Mouse (Mus musculus) liver, postnatal 0 days (tissue): Measurements from ENCODE around the gene Hist1h2bp.
"Not testable (repeated sequence)": the region's sequence is repeated elsewhere in the genome, so short reads cannot be mapped to it uniquely, and the experiment has no call there.

Source experiments
- CTCF ChIP-seq: sonication (generic); IDR thresholded peaks from 2 replicates; pipeline ENCODE4 v1.5.1; 2016; ENCODE audit warnings: antibody characterized with exemption, low read depth
- EP300 ChIP-seq: IDR thresholded peaks from 2 replicates; pipeline ENCODE4 v1.6.1; 2016; ENCODE audit warnings: antibody characterized with exemption, low read depth, mild to moderate bottlenecking

- TF ChIP-seq CTCF, EP300: not testable (repeated sequence)
Observed at GRCm38 (mm10) chr13:21812092-21812491, 24.8 kb downstream of the Hist1h2bp start.
